Mouse (Mus musculus): ENCODE data around the gene Olfr619.

DNA sequence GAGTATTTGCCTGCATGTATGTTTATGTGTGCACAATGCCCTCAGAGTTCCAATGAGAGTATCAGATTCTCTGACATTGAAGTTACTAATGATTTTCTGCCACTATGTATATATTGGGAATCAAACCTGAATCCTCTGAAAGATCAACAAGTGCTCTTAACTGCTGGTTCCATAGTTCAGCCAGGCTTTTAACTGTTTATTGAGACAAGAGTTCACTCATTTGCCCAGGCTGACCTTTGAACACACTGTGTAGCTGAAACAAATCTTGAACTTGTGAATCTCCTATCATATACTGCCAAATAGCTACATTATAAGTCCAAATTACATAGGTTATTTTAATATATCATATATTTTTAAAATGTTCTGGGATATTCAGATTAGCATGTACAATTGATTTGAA is 36.4 kb downstream of the Olfr619 start:
- TF ChIP-seq CTCF (IDR thresholded peaks at IDR 0.05; ENCODE audit: low read depth, low read length): no peak
- TF ChIP-seq POLR2A (IDR thresholded peaks at IDR 0.05; ENCODE audit: borderline replicate concordance, low read depth, low read length): no peak
